Mouse (Mus musculus) testis, adult 2 months (tissue): ENCODE measurements around the gene Rfx7.

Experiments used
- CTCF ChIP-seq: fragments of 200-500 bp; IDR thresholded peaks from 2 replicates; pipeline ENCODE4 v1.5.1; 2012; ENCODE audit warnings: low read depth, mild to moderate bottlenecking, inconsistent platforms, low read length, moderate library complexity; ENCODE audit not compliant: control insufficient read depth, insufficient read depth, insufficient replicate concordance
- POLR2A ChIP-seq: fragments of 200-500 bp; IDR thresholded peaks from 2 replicates; pipeline ENCODE4 v1.6.1; 2012; ENCODE audit warnings: low read depth, mild to moderate bottlenecking, inconsistent platforms, low read length, moderate library complexity; ENCODE audit not compliant: control insufficient read depth

DNA sequence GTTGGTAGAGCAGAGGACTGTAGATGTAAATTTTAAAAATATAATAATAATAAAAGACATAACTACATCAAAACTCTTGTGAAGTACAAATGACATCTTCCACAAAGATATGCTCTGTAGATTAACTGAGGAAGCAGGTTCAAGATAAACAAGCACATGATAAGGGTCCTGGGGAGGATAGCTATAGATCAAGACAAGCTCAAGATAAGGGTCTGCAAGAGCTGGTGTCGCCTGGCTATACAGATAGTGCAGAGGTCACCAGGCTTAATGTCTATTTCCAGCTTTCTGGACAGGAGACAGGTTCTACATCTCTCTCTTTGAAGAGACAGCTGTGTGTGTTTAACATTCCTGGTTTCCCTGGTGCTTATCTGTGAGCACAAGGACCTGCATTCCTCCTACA is 100.2 kb downstream of the Rfx7 start:
- no peak for TF ChIP-seq CTCF
- no peak for TF ChIP-seq POLR2A
